Mouse (Mus musculus): ENCODE measurements around the gene Psmd13. TPM values are rescaled to one million over a fixed set of nuclear protein-coding genes. Genes with fewer than 3 reads are reported as not detected.

Psmd13 gene
- total and polyA plus RNA-seq, 3 experiments: 46.4 to 122 (median 104) TPM

- DNase-seq: no peak
Observed at GRCm38 (mm10) chr7:140942811-140943210, 61.0 kb downstream of the Psmd13 start.

- no peak for DNase-seq
Observed at GRCm38 (mm10) chr7:140943356-140943755, 61.6 kb downstream of the Psmd13 start.

- DNase-seq: no peak
Observed at GRCm38 (mm10) chr7:140944236-140944635, 62.5 kb downstream of the Psmd13 start.

- DNase-seq: no peak
Observed at GRCm38 (mm10) chr7:140945247-140945646, 63.5 kb downstream of the Psmd13 start.

- no peak for DNase-seq
Observed at GRCm38 (mm10) chr7:140946311-140946710, 64.5 kb downstream of the Psmd13 start.

- no peak for DNase-seq
Observed at GRCm38 (mm10) chr7:140946980-140947379, 65.2 kb downstream of the Psmd13 start.

GRCm38 (mm10) chr7:140948161-140948560 lies 66.4 kb downstream of the Psmd13 start:
- peak; percentile 78 for DNase-seq

Other genes starting within 250 kb of the Psmd13 start
- not detected for gene Olfr53, start 235.5 kb upstream of the Psmd13 start, total RNA-seq (2021)
- gene Olfr53, start 235.5 kb upstream of the Psmd13 start, polyA plus RNA-seq (2012; rRNA removed): not detected in 2 replicates
- under 1 TPM in 1 of 2 experiments, not detected in 1; 0.03 TPM for gene Olfr539, start 222.0 kb upstream of the Psmd13 start, total RNA-seq (2021)
- gene Olfr539, start 222.0 kb upstream of the Psmd13 start, polyA plus RNA-seq (2012; rRNA removed): not detected in 2 replicates
- not detected for gene Olfr45, start 200.0 kb upstream of the Psmd13 start, total RNA-seq (2021)
- gene Olfr45, start 200.0 kb upstream of the Psmd13 start, polyA plus RNA-seq (2012; rRNA removed): not detected in 2 replicates
- not detected for gene Olfr541, start 184.7 kb upstream of the Psmd13 start, total RNA-seq (2021)
- gene Olfr541, start 184.7 kb upstream of the Psmd13 start, polyA plus RNA-seq (2012; rRNA removed): not detected in 2 replicates
- 1,000 to 10,000 TPM in 1 of 2 experiments, 100 to 1,000 TPM in 1; 264 to 1,313 TPM for gene Cyp2e1, start 118.2 kb upstream of the Psmd13 start, total RNA-seq (2021)
- 19.3 and 45.7 TPM in 2 replicates for gene Cyp2e1, start 118.2 kb upstream of the Psmd13 start, polyA plus RNA-seq (2012; rRNA removed)
- gene Syce1, start 94.1 kb upstream of the Psmd13 start, total RNA-seq (2021): not detected
- not detected in 2 replicates for gene Syce1, start 94.1 kb upstream of the Psmd13 start, polyA plus RNA-seq (2012; rRNA removed)
- gene Zfp941, start 59.8 kb upstream of the Psmd13 start, total RNA-seq (2021): 1 to 10 TPM; 2.2 to 5.3 TPM
- gene Zfp941, start 59.8 kb upstream of the Psmd13 start, polyA plus RNA-seq (2012; rRNA removed): 0.08 and 0.29 TPM in 2 replicates
- gene Urah, start 47.0 kb upstream of the Psmd13 start, total RNA-seq (2021): 1 to 10 TPM in 1 of 2 experiments, not detected in 1; 1.7 TPM
- gene Urah, start 47.0 kb upstream of the Psmd13 start, polyA plus RNA-seq (2012; rRNA removed): 0.98 and 3.1 TPM in 2 replicates
- not detected for gene Scgb1c1, start 36.4 kb upstream of the Psmd13 start, total RNA-seq (2021)
- gene Scgb1c1, start 36.4 kb upstream of the Psmd13 start, polyA plus RNA-seq (2012; rRNA removed): not detected in 2 replicates
- gene Odf3, start 34.2 kb upstream of the Psmd13 start, total RNA-seq (2021): under 1 TPM in 1 of 2 experiments, not detected in 1; 0.26 TPM
- 3.0 and 4.4 TPM in 2 replicates for gene Odf3, start 34.2 kb upstream of the Psmd13 start, polyA plus RNA-seq (2012; rRNA removed)
- gene Gm45785, start 25.6 kb upstream of the Psmd13 start, total RNA-seq (2021): not detected
- gene Gm45785, start 25.6 kb upstream of the Psmd13 start, polyA plus RNA-seq (2012; rRNA removed): 0.44 and 0.46 TPM in 2 replicates
- gene Ric8a, start 25.0 kb upstream of the Psmd13 start, total RNA-seq (2021): 10 to 100 TPM; 60.4 to 66.4 TPM
- gene Ric8a, start 25.0 kb upstream of the Psmd13 start, polyA plus RNA-seq (2012; rRNA removed): 93.7 and 102 TPM in 2 replicates
- gene Bet1l, start 24.4 kb upstream of the Psmd13 start, total RNA-seq (2021): 10 to 100 TPM; 32.0 to 34.7 TPM
- gene Bet1l, start 24.4 kb upstream of the Psmd13 start, polyA plus RNA-seq (2012; rRNA removed): 18.0 and 20.2 TPM in 2 replicates
- 10 to 100 TPM; 28.3 to 35.6 TPM for gene Sirt3, start 341 bp downstream of the Psmd13 start, total RNA-seq (2021)
- gene Sirt3, start 341 bp downstream of the Psmd13 start, polyA plus RNA-seq (2012; rRNA removed): 41.2 and 47.4 TPM in 2 replicates
- 1,000 to 10,000 TPM; 1,499 to 1,761 TPM for gene Cox8b, start 18.5 kb downstream of the Psmd13 start, total RNA-seq (2021)
- gene Cox8b, start 18.5 kb downstream of the Psmd13 start, polyA plus RNA-seq (2012; rRNA removed): 454 and 875 TPM in 2 replicates
- 1 to 10 TPM; 1.0 to 2.0 TPM for gene Nlrp6, start 38.9 kb downstream of the Psmd13 start, total RNA-seq (2021)
- 0.62 and 1.2 TPM in 2 replicates for gene Nlrp6, start 38.9 kb downstream of the Psmd13 start, polyA plus RNA-seq (2012; rRNA removed)
- gene Pgghg, start 59.4 kb downstream of the Psmd13 start, total RNA-seq (2021): 10 to 100 TPM; 26.5 to 48.7 TPM
- gene Pgghg, start 59.4 kb downstream of the Psmd13 start, polyA plus RNA-seq (2012; rRNA removed): 56.0 and 59.0 TPM in 2 replicates
- 1 to 10 TPM in 1 of 2 experiments, under 1 TPM in 1; 0.78 to 1.3 TPM for gene Ifitm5, start 68.3 kb downstream of the Psmd13 start, total RNA-seq (2021)
- 1.2 and 2.7 TPM in 2 replicates for gene Ifitm5, start 68.3 kb downstream of the Psmd13 start, polyA plus RNA-seq (2012; rRNA removed)
- not detected for gene Gm45717, start 74.0 kb downstream of the Psmd13 start, total RNA-seq (2021)
- not detected in 2 replicates for gene Gm45717, start 74.0 kb downstream of the Psmd13 start, polyA plus RNA-seq (2012; rRNA removed)
- 100 to 1,000 TPM; 504 to 654 TPM for gene Ifitm2, start 74.0 kb downstream of the Psmd13 start, total RNA-seq (2021)
- 947 and 952 TPM in 2 replicates for gene Ifitm2, start 74.0 kb downstream of the Psmd13 start, polyA plus RNA-seq (2012; rRNA removed)
- 10 to 100 TPM in 1 of 2 experiments, 1 to 10 TPM in 1; 7.6 to 14.6 TPM for gene Ifitm1, start 85.3 kb downstream of the Psmd13 start, total RNA-seq (2021)
- 23.9 and 29.4 TPM in 2 replicates for gene Ifitm1, start 85.3 kb downstream of the Psmd13 start, polyA plus RNA-seq (2012; rRNA removed)
- gene Ifitm3, start 128.8 kb downstream of the Psmd13 start, total RNA-seq (2021): 100 to 1,000 TPM; 102 to 148 TPM
- 140 and 146 TPM in 2 replicates for gene Ifitm3, start 128.8 kb downstream of the Psmd13 start, polyA plus RNA-seq (2012; rRNA removed)
- gene Ifitm6, start 136.0 kb downstream of the Psmd13 start, total RNA-seq (2021): under 1 TPM in 1 of 2 experiments, not detected in 1; 0.93 TPM
- 0.39 and 1.2 TPM in 2 replicates for gene Ifitm6, start 136.0 kb downstream of the Psmd13 start, polyA plus RNA-seq (2012; rRNA removed)
- not detected for gene Gm17387, start 147.2 kb downstream of the Psmd13 start, total RNA-seq (2021)
- gene Gm17387, start 147.2 kb downstream of the Psmd13 start, polyA plus RNA-seq (2012; rRNA removed): not detected in 2 replicates
- gene B4galnt4, start 179.1 kb downstream of the Psmd13 start, total RNA-seq (2021): 1 to 10 TPM; 1.4 to 3.0 TPM
- 1.7 and 5.1 TPM in 2 replicates for gene B4galnt4, start 179.1 kb downstream of the Psmd13 start, polyA plus RNA-seq (2012; rRNA removed)
- gene Pkp3, start 196.2 kb downstream of the Psmd13 start, total RNA-seq (2021): 1 to 10 TPM in 1 of 2 experiments, under 1 TPM in 1; 0.89 to 1.5 TPM
- 0.68 and 1.4 TPM in 2 replicates for gene Pkp3, start 196.2 kb downstream of the Psmd13 start, polyA plus RNA-seq (2012; rRNA removed)
- 1 to 10 TPM; 2.8 to 5.3 TPM for gene Sigirr, start 218.6 kb downstream of the Psmd13 start, total RNA-seq (2021)
- 6.7 and 8.7 TPM in 2 replicates for gene Sigirr, start 218.6 kb downstream of the Psmd13 start, polyA plus RNA-seq (2012; rRNA removed)
- under 1 TPM in 1 of 2 experiments, not detected in 1; 0.17 TPM for gene Ano9, start 235.8 kb downstream of the Psmd13 start, total RNA-seq (2021)
- 0.17 and 0.25 TPM in 2 replicates for gene Ano9, start 235.8 kb downstream of the Psmd13 start, polyA plus RNA-seq (2012; rRNA removed)
- gene Ptdss2, start 240.4 kb downstream of the Psmd13 start, total RNA-seq (2021): 10 to 100 TPM; 27.7 to 37.9 TPM
- gene Ptdss2, start 240.4 kb downstream of the Psmd13 start, polyA plus RNA-seq (2012; rRNA removed): 38.2 and 41.7 TPM in 2 replicates

Measured in adrenal gland, adult 2 months (tissue).